Mouse (Mus musculus) heart, embryonic 16.5 days (tissue): Measurements from ENCODE around the gene Vmn1r191. TPM values are rescaled to one million over a fixed set of nuclear protein-coding genes. Genes with fewer than 3 reads are reported as not detected.
"Not testable (repeated sequence)": the region's sequence is repeated elsewhere in the genome, so short reads cannot be mapped to it uniquely, and the experiment has no call there.

Experiments
- ATAC-seq: fragments of 200-750 bp; cut with Nextera tagmentation; replicated peaks from 2 replicates; pipeline ENCODE4 v1.8.0; 2017; ENCODE audit warnings: moderate number of reproducible peaks; ENCODE audit not compliant: insufficient read depth, low FRiP score; ENCODE audit errors: extremely low read depth
- H3K27ac ChIP-seq: fragments of 300-500 bp; sonication (generic); 2 replicates; pipeline ENCODE4 v1.5.1; 2014; ENCODE audit warnings: mild to moderate bottlenecking, low read length, control low read depth, moderate library complexity
- H3K27me3 ChIP-seq: fragments of 300-500 bp; sonication (generic); 2 replicates; pipeline ENCODE4 v1.6.1; 2014; ENCODE audit warnings: low read length, mixed read lengths; ENCODE audit not compliant: control insufficient read depth, insufficient read depth
- H3K36me3 ChIP-seq: fragments of 300-500 bp; sonication (generic); 2 replicates; pipeline ENCODE4 v1.6.1; 2014; ENCODE audit not compliant: control insufficient read depth, insufficient read depth
- H3K4me1 ChIP-seq: fragments of 300-500 bp; sonication (generic); 2 replicates; pipeline ENCODE4 v1.6.1; 2014; ENCODE audit warnings: low read length, mixed read lengths; ENCODE audit not compliant: control insufficient read depth, insufficient read depth
- H3K4me2 ChIP-seq: fragments of 300-500 bp; sonication (generic); 2 replicates; pipeline ENCODE4 v1.6.1; 2014; ENCODE audit warnings: low read depth, mild to moderate bottlenecking, control low read depth, low read length
- H3K4me3 ChIP-seq: fragments of 300-500 bp; sonication (generic); 2 replicates; pipeline ENCODE4 v1.5.1; 2014; ENCODE audit warnings: mild to moderate bottlenecking, control low read depth, low read length
- H3K9ac ChIP-seq: fragments of 300-500 bp; sonication (generic); 2 replicates; pipeline ENCODE4 v1.6.1; 2014; ENCODE audit warnings: low read length, control low read depth
- H3K9me3 ChIP-seq: fragments of 300-500 bp; sonication (generic); replicated peaks from 2 replicates; pipeline ENCODE4 v1.6.1; 2016; ENCODE audit warnings: low read length; ENCODE audit not compliant: control insufficient read depth
- WGBS: fragments of 180-500 bp; shearing (Covaris S2); extraction: QIAGEN DNeasy Blood & Tissue Kit; methylation state at CpG from one replicate; pipeline ENCODE4 v1.1.7; 2014; 5-methylcytosine and 5-hydroxymethylcytosine counted together
- polyA plus RNA-seq: library from polyadenylated mRNA; unstranded; fragments of >200 nt; fragmentation: Nextera tagmentation; extraction: Ambion mirVana; gene quantifications from 2 replicates; pipeline ENCODE4 v1.2.1, GENCODE M21; 2015

The Vmn1r191 gene
- polyA plus RNA-seq = not detected in 2 replicates

GRCm38 (mm10) chr13:22183869-22184268, at the start of gene Vmn1r191:
Vmn1r191 (minus strand) TSS chr13:22183969.
- H3K27ac ChIP-seq = no peak within 1 kb of the TSS
- no peak within 1 kb of the TSS for H3K9ac ChIP-seq
- no peaks in the 10 kb centered on the region for H3K27me3 ChIP-seq
- H3K4me3 ChIP-seq = no peak within 1 kb of the TSS
- ATAC-seq = no peak
- H3K36me3 ChIP-seq = no peaks in the 10 kb centered on the region
- no peaks in the 10 kb centered on the region for H3K9me3 ChIP-seq
- no peaks in the 10 kb centered on the region for H3K4me1 ChIP-seq
- 60% methylated on average over 1 of the region's 1 CpGs for WGBS
- no peak within 1 kb of the TSS for H3K4me2 ChIP-seq

GRCm38 (mm10) chr13:22223060-22223459, 39.3 kb upstream of the Vmn1r191 start, which contains the start of gene Vmn1r193:
Vmn1r193 (minus strand) TSS chr13:22223160.
- H3K27ac ChIP-seq, H3K4me2 ChIP-seq, H3K27me3 ChIP-seq, ATAC-seq, H3K9ac ChIP-seq, H3K4me1 ChIP-seq, H3K36me3 ChIP-seq, H3K4me3 ChIP-seq, H3K9me3 ChIP-seq: not testable (repeated sequence)
- WGBS = 59% methylated on average over 1 of the region's 1 CpGs

GRCm38 (mm10) chr13:22192756-22193155, 9.0 kb upstream of the Vmn1r191 start:
- not testable (repeated sequence) for H3K27me3 ChIP-seq, H3K9ac ChIP-seq, H3K4me1 ChIP-seq, H3K4me2 ChIP-seq, H3K4me3 ChIP-seq, H3K9me3 ChIP-seq, H3K36me3 ChIP-seq, ATAC-seq, H3K27ac ChIP-seq
- WGBS = 73% methylated on average over 3 of the region's 3 CpGs

GRCm38 (mm10) chr13:22191041-22191440, 7.3 kb upstream of the Vmn1r191 start, which contains the start of gene Vmn1r192:
Vmn1r192 (minus strand) TSS chr13:22191141.
- no peak within 1 kb of the TSS for H3K9ac ChIP-seq
- H3K4me3 ChIP-seq = no peak within 1 kb of the TSS
- no peaks in the 10 kb centered on the region for H3K9me3 ChIP-seq
- no peaks in the 10 kb centered on the region for H3K27me3 ChIP-seq
- no peak within 1 kb of the TSS for H3K4me2 ChIP-seq
- H3K36me3 ChIP-seq = no peaks in the 10 kb centered on the region
- H3K27ac ChIP-seq = no peak within 1 kb of the TSS
- ATAC-seq = no peak
- H3K4me1 ChIP-seq = no peaks in the 10 kb centered on the region

DNA sequence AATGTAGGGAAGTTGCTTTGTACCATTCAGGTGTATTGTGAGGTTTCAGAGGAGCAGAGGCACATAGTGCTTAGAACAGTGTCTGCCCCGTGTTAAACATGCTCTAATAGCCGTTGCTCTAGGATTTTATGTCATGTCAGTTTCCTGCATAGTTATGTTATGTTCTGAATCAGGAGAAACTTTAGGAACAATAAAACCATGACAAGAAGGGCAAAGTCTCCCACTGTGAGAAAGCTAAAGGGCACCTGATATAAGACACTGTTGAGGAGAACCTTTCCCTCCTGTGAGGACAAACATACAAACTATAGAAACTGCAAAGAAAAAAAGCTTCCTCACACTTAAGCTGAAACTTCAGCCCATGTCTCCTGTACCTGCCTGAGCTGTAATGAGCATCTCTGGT, 6.6 kb upstream of the Vmn1r191 start:
- no peak for ATAC-seq
- 80% methylated on average over 2 of the region's 2 CpGs for WGBS
- Histone ChIP-seq H3K4me2 (no peak overlapping the region), H3K4me3 (no peak overlapping the region), H3K4me1 (no peaks in the 10 kb centered on the region), H3K36me3 (no peaks in the 10 kb centered on the region), H3K27me3 (no peaks in the 10 kb centered on the region), H3K9me3 (no peaks in the 10 kb centered on the region), H3K27ac (no peak overlapping the region), H3K9ac (no peak overlapping the region)

GRCm38 (mm10) chr13:22189313-22189712, 5.5 kb upstream of the Vmn1r191 start:
- Histone ChIP-seq H3K4me1 (no peaks in the 10 kb centered on the region), H3K27ac (no peak overlapping the region), H3K9ac (no peak overlapping the region), H3K36me3 (no peaks in the 10 kb centered on the region), H3K4me2 (no peak overlapping the region), H3K9me3 (no peaks in the 10 kb centered on the region), H3K27me3 (no peaks in the 10 kb centered on the region), H3K4me3 (no peak overlapping the region)
- ATAC-seq = no peak
- 81% methylated on average over 2 of the region's 2 CpGs for WGBS

GRCm38 (mm10) chr13:22168416-22168815, 15.4 kb downstream of the Vmn1r191 start:
- peaks cover 11% of the 10 kb centered on the region; the same call in 1 of the 2 replicates for H3K9me3 ChIP-seq
- H3K4me3 ChIP-seq = no peak overlapping the region
- ATAC-seq = no peak
- H3K4me2 ChIP-seq = no peak overlapping the region
- no peak overlapping the region for H3K27ac ChIP-seq
- H3K36me3 ChIP-seq = no peaks in the 10 kb centered on the region
- H3K9ac ChIP-seq = no peak overlapping the region
- no peaks in the 10 kb centered on the region for H3K27me3 ChIP-seq
- WGBS = 86% methylated on average over 15 of the region's 15 CpGs
- no peaks in the 10 kb centered on the region for H3K4me1 ChIP-seq

- H3K4me3 ChIP-seq, ATAC-seq, H3K9ac ChIP-seq, H3K4me1 ChIP-seq, H3K4me2 ChIP-seq, H3K27me3 ChIP-seq, H3K36me3 ChIP-seq, H3K27ac ChIP-seq, H3K9me3 ChIP-seq: not testable (repeated sequence)
- WGBS = 57% methylated on average over 5 of the region's 5 CpGs
These were observed 47.1 kb downstream of the Vmn1r191 start for GRCm38 (mm10) chr13:22136495-22137293.
